Mouse (Mus musculus) kidney, embryonic 16.5 days (tissue): Measurements from ENCODE around the gene Slk. TPM values are rescaled to one million over a fixed set of nuclear protein-coding genes. Genes with fewer than 3 reads are reported as not detected.

Experiments
- ATAC-seq: fragments of 200-750 bp; cut with Nextera tagmentation; 2 replicates; pipeline ENCODE4 v1.8.0; 2017; ENCODE audit warnings: moderate TSS enrichment; ENCODE audit not compliant: low FRiP score, low TSS enrichment
- H3K27ac ChIP-seq: fragments of 300-500 bp; sonication (generic); 2 replicates; pipeline ENCODE4 v1.5.1; 2014; ENCODE audit warnings: low read length
- H3K27me3 ChIP-seq: fragments of 300-500 bp; sonication (generic); 2 replicates; pipeline ENCODE4 v1.6.1; 2014; ENCODE audit warnings: low read length, control low read depth, mixed read lengths; ENCODE audit not compliant: insufficient read depth
- H3K36me3 ChIP-seq: fragments of 300-500 bp; sonication (generic); 2 replicates; pipeline ENCODE4 v1.6.1; 2014; ENCODE audit warnings: low read length, control low read depth, mixed read lengths; ENCODE audit not compliant: insufficient read depth
- H3K4me1 ChIP-seq: fragments of 300-500 bp; sonication (generic); 2 replicates; pipeline ENCODE4 v1.6.1; 2014; ENCODE audit warnings: low read length, control low read depth, mixed read lengths; ENCODE audit not compliant: insufficient read depth
- H3K4me2 ChIP-seq: fragments of 300-500 bp; sonication (generic); replicated peaks from 2 replicates; pipeline ENCODE4 v1.6.1; 2014; ENCODE audit warnings: low read depth, low read length
- H3K4me3 ChIP-seq: fragments of 300-500 bp; sonication (generic); 2 replicates; pipeline ENCODE4 v1.5.1; 2014; ENCODE audit warnings: mild to moderate bottlenecking, low read length
- H3K9ac ChIP-seq: fragments of 300-500 bp; sonication (generic); replicated peaks from 2 replicates; pipeline ENCODE4 v1.6.1; 2014; ENCODE audit warnings: low read length
- H3K9me3 ChIP-seq: fragments of 300-500 bp; sonication (generic); 2 replicates; pipeline ENCODE4 v1.6.1; 2016; ENCODE audit warnings: low read length, control low read depth
- WGBS: fragments of 180-500 bp; shearing (Covaris S2); extraction: QIAGEN DNeasy Blood & Tissue Kit; methylation state at CpG from one replicate; pipeline ENCODE4 v1.1.7; 2014; 5-methylcytosine and 5-hydroxymethylcytosine counted together
- polyA plus RNA-seq: library from polyadenylated mRNA; unstranded; fragments of >200 nt; fragmentation: Nextera tagmentation; extraction: Ambion mirVana; gene quantifications from 2 replicates; pipeline ENCODE4 v1.2.1, GENCODE M21; 2015

The Slk gene
- polyA plus RNA-seq, 1 experiment from 2014 or later, result 11.1 TPM

GRCm38 (mm10) chr19:47645583-47645982 is 66.1 kb downstream of the Slk start:
- Histone ChIP-seq H3K9ac (no peak overlapping the region), H3K9me3 (no peaks in the 10 kb centered on the region), H3K4me3 (no peak overlapping the region), H3K27ac (no peak overlapping the region), H3K4me2 (no peak overlapping the region), H3K27me3 (no peaks in the 10 kb centered on the region), H3K36me3 (peaks cover 30% of the 10 kb centered on the region), H3K4me1 (no peaks in the 10 kb centered on the region)
- 84% methylated on average over 6 of the region's 6 CpGs for WGBS
- no peak for ATAC-seq

DNA sequence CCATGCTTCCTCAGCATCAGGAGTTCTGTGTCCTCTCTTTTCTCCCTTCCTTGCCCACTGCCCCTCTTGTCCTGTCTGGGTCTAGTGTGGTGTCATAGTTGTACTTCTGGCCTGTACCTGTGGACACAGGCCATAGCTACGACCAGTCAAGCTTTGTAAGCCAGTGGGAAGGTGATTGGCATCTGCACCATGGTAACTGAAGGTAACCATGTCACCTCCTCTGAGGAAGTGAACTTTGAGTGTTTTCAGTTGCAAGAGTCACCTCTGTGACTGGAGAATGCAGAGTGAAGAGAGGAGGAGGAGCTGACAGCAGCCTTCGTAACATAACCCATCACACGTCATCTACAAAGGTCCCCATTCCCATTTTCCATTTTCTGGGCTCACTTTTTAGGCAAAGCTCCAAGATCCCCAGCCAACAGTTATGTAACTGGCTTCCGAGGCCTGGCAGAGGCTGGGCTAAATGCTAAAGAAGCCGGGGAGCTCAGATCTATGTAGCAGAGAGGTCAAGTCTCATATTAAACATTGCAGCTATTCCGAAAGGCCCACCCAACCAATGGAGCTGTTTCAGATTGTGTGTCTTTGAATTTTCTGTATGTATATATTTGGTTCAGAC is 67.1 kb downstream of the Slk start:
- no peaks in the 10 kb centered on the region for H3K27me3 ChIP-seq
- H3K27ac ChIP-seq, result no peak overlapping the region
- 0 out of 2 replicates have a peak, but pooled peaks have one; percentile 12 for ATAC-seq
- H3K36me3 ChIP-seq, result peaks cover 20% of the 10 kb centered on the region
- H3K4me1 ChIP-seq, result no peaks in the 10 kb centered on the region
- no peak overlapping the region for H3K4me3 ChIP-seq
- WGBS, result 86% methylated on average over 6 of the region's 6 CpGs
- no peak overlapping the region for H3K4me2 ChIP-seq
- no peak overlapping the region for H3K9ac ChIP-seq
- no peaks in the 10 kb centered on the region for H3K9me3 ChIP-seq

GRCm38 (mm10) chr19:47649071-47649470 is 69.6 kb downstream of the Slk start:
- no peaks in the 10 kb centered on the region for H3K4me1 ChIP-seq
- H3K27ac ChIP-seq, result no peak overlapping the region
- WGBS, result 93% methylated on average over 6 of the region's 6 CpGs
- no peak overlapping the region for H3K4me2 ChIP-seq
- H3K9me3 ChIP-seq, result no peaks in the 10 kb centered on the region
- H3K36me3 ChIP-seq, result peaks cover 13% of the 10 kb centered on the region
- H3K9ac ChIP-seq, result no peak overlapping the region
- H3K27me3 ChIP-seq, result no peaks in the 10 kb centered on the region
- ATAC-seq, result no peak
- no peak overlapping the region for H3K4me3 ChIP-seq

- no peaks in the 10 kb centered on the region for H3K4me1 ChIP-seq
- 83% methylated on average over 16 of the region's 16 CpGs for WGBS
- no peaks in the 10 kb centered on the region for H3K27me3 ChIP-seq
- H3K9ac ChIP-seq, result no peak overlapping the region
- H3K4me3 ChIP-seq, result no peak overlapping the region
- ATAC-seq, result no peak
- no peaks in the 10 kb centered on the region for H3K9me3 ChIP-seq
- H3K4me2 ChIP-seq, result no peak overlapping the region
- peaks cover 9% of the 10 kb centered on the region for H3K36me3 ChIP-seq
- H3K27ac ChIP-seq, result no peak overlapping the region
Measured at GRCm38 (mm10) chr19:47650366-47651159, 71.1 kb downstream of the Slk start.

- Histone ChIP-seq H3K4me3 (no peak overlapping the region), H3K9me3 (no peaks in the 10 kb centered on the region), H3K9ac (no peak overlapping the region), H3K27me3 (no peaks in the 10 kb centered on the region), H3K4me2 (no peak overlapping the region), H3K27ac (no peak overlapping the region), H3K36me3 (peaks cover 8% of the 10 kb centered on the region), H3K4me1 (0 out of 2 replicates have a peak, but pooled peaks cover 4% of the 10 kb centered on the region)
- no peak for ATAC-seq
- 70% methylated on average over 5 of the region's 5 CpGs for WGBS
Measured at GRCm38 (mm10) chr19:47651160-47651480, 71.6 kb downstream of the Slk start.

- Histone ChIP-seq H3K27ac (no peak overlapping the region), H3K9ac (no peak overlapping the region), H3K4me2 (no peak overlapping the region), H3K9me3 (no peaks in the 10 kb centered on the region), H3K4me1 (0 out of 2 replicates have a peak, but pooled peaks cover 5% of the 10 kb centered on the region), H3K4me3 (no peak overlapping the region), H3K27me3 (no peaks in the 10 kb centered on the region), H3K36me3 (peaks cover 3% of the 10 kb centered on the region; the same call in 1 of the 2 replicates)
- 75% methylated on average over 8 of the region's 8 CpGs for WGBS
- ATAC-seq, result no peak
Measured at GRCm38 (mm10) chr19:47652255-47652654, 72.8 kb downstream of the Slk start.

GRCm38 (mm10) chr19:47653173-47653572 is 73.7 kb downstream of the Slk start:
- Histone ChIP-seq H3K4me1 (0 out of 2 replicates have a peak, but pooled peaks cover 5% of the 10 kb centered on the region), H3K9me3 (no peaks in the 10 kb centered on the region), H3K9ac (no peak overlapping the region), H3K4me3 (no peak overlapping the region), H3K27ac (no peak overlapping the region), H3K4me2 (no peak overlapping the region), H3K27me3 (no peaks in the 10 kb centered on the region), H3K36me3 (peaks cover 3% of the 10 kb centered on the region; the same call in 1 of the 2 replicates)
- no peak for ATAC-seq
- 79% methylated on average over 8 of the region's 8 CpGs for WGBS

DNA sequence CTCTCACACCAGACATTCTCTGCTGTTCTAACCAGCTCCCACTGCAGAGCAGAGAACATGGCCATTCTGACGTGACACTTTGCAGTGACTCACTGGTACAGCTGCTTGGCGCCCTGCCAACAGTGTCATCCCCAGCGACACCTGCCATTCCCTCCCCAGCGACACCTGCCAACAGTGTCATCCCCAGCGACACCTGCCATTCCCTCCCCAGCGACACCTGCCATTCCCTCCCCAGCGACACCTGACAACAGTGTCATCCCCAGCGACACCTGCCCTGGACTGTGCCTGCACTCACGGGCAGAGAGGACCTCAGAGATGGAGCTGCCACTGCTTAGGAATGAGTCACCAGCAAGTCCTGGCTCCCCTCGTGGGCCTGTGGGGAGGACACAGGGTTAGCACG is 75.4 kb downstream of the Slk start:
- no peak for ATAC-seq
- Histone ChIP-seq H3K27ac (no peak overlapping the region), H3K36me3 (no peaks in the 10 kb centered on the region), H3K9ac (no peak overlapping the region), H3K9me3 (no peaks in the 10 kb centered on the region), H3K4me3 (no peak overlapping the region), H3K27me3 (no peaks in the 10 kb centered on the region), H3K4me1 (peaks cover 8% of the 10 kb centered on the region; the same call in 1 of the 2 replicates), H3K4me2 (no peak overlapping the region)
- whole genome bisulfite sequencing, result 69% methylated on average over 11 of the region's 11 CpGs

DNA sequence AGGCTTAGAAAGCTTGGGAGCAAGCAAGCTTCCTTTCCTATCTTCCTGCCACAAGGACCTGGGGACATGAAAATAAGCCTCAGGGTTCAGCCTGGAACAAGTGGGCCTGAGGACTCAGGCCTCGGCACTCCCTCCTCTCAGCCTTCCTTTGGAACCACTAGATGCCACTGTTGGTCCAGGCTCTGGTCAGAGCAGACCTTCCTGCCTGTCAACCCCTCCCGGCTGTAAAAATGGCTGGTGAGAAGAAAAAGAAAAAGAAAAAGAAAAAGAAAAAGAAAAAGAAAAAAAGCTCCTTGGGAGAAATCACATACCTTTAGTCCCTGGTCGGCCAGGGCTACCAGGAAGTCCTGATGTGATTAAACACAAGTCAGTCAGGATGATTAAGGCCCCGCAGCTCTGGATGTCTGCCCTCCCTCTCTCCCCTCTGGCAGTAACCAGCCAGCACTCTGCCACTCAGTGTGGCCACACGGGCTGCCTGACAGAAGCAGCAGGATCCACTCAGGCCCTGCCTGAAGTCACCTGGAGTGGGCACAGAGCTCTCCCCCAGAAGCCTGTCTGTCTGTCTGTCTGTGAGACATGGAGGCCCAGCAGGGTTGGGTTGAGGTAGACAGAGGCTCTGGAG is 79.5 kb downstream of the Slk start:
- peaks cover 8% of the 10 kb centered on the region; the same call in 1 of the 2 replicates for H3K4me1 ChIP-seq
- H3K9ac ChIP-seq, result peak overlapping the region; percentile 42
- no peaks in the 10 kb centered on the region for H3K9me3 ChIP-seq
- H3K36me3 ChIP-seq, result no peaks in the 10 kb centered on the region
- no peak overlapping the region for H3K4me3 ChIP-seq
- 8% methylated on average over 4 of the region's 5 CpGs for WGBS
- ATAC-seq, result peak; percentile 82
- H3K27me3 ChIP-seq, result no peaks in the 10 kb centered on the region
- H3K4me2 ChIP-seq, result no peak overlapping the region
- H3K27ac ChIP-seq, result no peak overlapping the region
